Mouse (Mus musculus): ENCODE measurements at regions not wholly inside any gene's neighbourhood (a gene's known extent, or its start where the extent isn't known, plus 50 kb on each side); places are given as distances from the start of the nearest gene placed in this dataset.

DNA sequence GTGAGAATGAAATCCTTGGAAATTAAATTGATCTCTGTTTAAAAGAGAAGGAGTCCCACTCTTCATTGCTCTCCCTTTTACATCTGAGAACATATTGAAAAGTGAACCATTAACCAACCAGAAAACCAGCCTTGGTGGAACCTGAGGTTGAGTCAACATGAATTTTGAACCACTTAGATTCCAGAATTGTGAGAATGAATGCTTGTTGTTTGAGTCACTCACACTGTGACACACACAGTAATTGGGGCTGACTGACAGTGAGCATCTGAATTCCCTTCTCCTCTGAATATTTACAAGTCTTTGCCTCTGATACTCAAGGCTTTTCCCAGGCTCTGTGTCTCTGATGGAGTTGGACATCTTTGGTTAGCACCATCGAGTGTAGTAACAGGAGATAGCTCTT is 1008.0 kb upstream of the Fam98a start:
- no peak for TF ChIP-seq CTCF (IDR thresholded peaks at IDR 0.05; ENCODE audit: insufficient read depth, low read length)
- no peak for TF ChIP-seq POLR2A (IDR thresholded peaks at IDR 0.05; ENCODE audit: borderline replicate concordance, extremely low read depth, low read depth, low read length)

Measured in lung, adult 2 months (tissue).